Mouse (Mus musculus) cerebellum, adult 2 months (tissue): Measurements from ENCODE around the gene Ndel1.

Source experiments
- CTCF ChIP-seq: fragments of 200-500 bp; IDR thresholded peaks from 2 replicates; pipeline ENCODE4 v1.5.1; 2011; ENCODE audit warnings: low read depth, mild to moderate bottlenecking, control low read depth, low read length, moderate library complexity, borderline replicate concordance; ENCODE audit not compliant: insufficient read depth
- POLR2A ChIP-seq: fragments of 200-500 bp; IDR thresholded peaks from 2 replicates; pipeline ENCODE4 v1.6.1; 2011; ENCODE audit warnings: low read length, control low read depth, borderline replicate concordance; ENCODE audit not compliant: insufficient read depth

DNA sequence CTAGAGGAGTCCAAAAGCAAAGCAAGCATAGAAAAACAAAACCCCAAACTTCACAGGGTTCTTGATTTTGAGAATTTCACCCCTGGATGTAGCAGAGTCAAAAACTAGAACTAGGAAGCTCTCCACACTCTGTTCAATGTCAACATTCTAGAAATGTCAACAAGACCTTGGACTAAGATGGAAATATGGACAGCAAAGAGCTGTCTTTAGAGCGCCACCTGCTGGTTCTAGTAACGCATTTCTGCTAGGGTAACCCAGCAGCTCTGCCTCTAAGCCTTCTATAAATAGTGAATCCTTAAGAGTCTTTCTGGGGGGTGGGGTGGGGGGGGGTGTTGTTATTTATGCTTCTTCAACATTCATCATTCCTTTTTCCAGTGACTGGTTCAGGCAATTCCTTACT lies 3.2 kb upstream of the Ndel1 start:
- TF ChIP-seq CTCF (peak; percentile 74; the same call in 1 of the 2 replicates), POLR2A (no peak)
